Mouse (Mus musculus): ENCODE measurements around the gene Pdgfb.

Gene Pdgfb

GRCm38 (mm10) chr15:79956559-79956958 is 58.2 kb downstream of the Pdgfb start:
- DNase-seq (ENCODE audit: low spot score) = no peak

- no peak for DNase-seq (ENCODE audit: low spot score)
These were observed 61.3 kb downstream of the Pdgfb start for GRCm38 (mm10) chr15:79953470-79953869.

GRCm38 (mm10) chr15:79952504-79953231 is 62.1 kb downstream of the Pdgfb start:
- DNase-seq (ENCODE audit: low spot score) = no peak

DNA sequence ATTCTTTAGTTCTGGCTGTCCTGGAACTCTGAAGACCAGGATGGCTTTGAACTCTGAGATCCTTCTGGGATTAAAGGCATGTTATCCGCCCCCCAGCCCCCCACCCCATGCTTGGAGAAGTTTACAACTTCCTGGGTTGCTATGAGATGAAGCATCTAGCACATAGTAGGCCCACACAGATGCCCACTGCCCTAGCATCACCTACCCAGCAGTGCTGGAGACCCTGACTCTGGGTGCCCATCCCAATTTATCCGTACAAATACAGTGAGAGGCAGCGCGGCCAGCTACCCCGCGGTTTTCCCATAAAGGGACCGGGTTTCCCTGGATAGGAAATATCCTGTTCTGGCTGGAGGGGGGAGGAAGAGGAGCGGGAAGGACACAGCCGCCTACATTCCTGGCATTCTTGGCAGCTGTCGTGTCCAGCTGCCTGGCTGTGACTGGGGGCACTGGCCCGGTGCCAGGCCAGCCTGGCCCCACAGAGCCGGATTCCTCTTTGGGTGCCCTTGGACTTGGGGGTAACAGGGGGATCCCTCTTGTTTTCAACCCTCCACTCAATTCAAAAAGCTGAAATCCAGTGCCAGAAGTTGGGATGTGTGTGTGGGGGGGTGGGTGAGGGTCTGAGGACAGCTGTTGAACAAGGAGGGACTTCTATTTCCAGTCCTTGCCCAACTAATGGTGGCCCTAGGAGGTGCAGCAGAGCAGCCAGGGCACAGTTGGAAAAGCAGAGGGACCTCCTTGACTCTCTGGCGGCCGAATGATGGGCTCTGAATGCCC is 62.9 kb downstream of the Pdgfb start:
- DNase-seq (ENCODE audit: low spot score) = no peak

DNA sequence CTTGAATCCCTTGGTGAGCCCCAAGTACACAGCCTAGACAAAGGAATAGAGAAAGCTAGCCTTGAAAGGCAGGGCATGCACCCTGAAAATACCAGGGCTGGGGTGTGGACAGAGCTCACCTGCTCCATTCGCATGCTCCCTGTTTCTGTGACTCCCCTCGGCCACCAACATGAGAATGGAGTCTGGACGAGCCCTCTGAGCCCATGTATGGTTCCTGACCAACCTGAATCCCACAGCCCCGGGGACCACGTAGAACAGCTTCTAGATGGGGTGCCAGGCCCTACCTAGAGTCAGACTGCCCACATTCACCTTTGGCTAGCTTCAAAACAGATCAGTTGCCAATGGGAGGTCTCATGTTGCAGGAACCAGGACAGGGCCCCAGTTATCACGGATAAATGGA is 63.6 kb downstream of the Pdgfb start:
- DNase-seq (ENCODE audit: low spot score) = no peak

GRCm38 (mm10) chr15:79950250-79951025 is 64.3 kb downstream of the Pdgfb start:
- no peak for DNase-seq (ENCODE audit: low spot score)

DNA sequence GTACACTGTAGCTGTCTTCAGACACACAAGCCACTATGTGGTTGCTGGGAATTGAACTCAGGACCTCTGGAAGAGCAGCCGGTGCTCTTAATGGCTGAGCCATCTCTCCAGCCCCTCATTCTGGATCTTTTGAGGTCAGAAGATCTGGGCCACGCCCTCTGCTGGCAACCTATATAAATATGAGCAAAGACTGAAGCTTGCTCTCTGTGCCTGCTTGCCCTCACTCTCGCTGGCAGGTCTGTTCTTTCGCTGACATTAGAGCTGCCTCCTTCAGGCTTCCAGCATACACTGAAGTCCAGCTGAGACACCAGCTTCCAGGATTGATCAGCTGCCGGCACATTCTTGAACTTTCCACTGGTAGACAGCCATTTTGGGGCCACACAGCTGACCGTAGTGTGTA is 67.1 kb downstream of the Pdgfb start:
- no peak for DNase-seq (ENCODE audit: low spot score)

- no peak for DNase-seq (ENCODE audit: low spot score)
These were observed 68.0 kb downstream of the Pdgfb start for GRCm38 (mm10) chr15:79946790-79947189.

- peak; percentile 94 for DNase-seq (ENCODE audit: low spot score)
These were observed 68.8 kb downstream of the Pdgfb start for GRCm38 (mm10) chr15:79946022-79946421.

Data from adipocyte (in vitro differentiated cells).